Mouse (Mus musculus) brown adipose tissue, adult 24 weeks (tissue): ENCODE results near the gene Pink1. TPM values are rescaled to one million over a fixed set of nuclear protein-coding genes. Genes with fewer than 3 reads are reported as not detected.

Experiments used
- H3K27ac ChIP-seq: fragments of 200-500 bp; replicated peaks from 2 replicates; pipeline ENCODE4 v1.5.1; 2012; ENCODE audit warnings: low read depth, mild to moderate bottlenecking, low read length
- H3K4me1 ChIP-seq: fragments of 200-500 bp; 2 replicates; pipeline ENCODE4 v1.6.1; 2012; ENCODE audit warnings: low read length, mixed read lengths; ENCODE audit not compliant: control insufficient read depth, insufficient read depth, insufficient read length
- H3K4me3 ChIP-seq: fragments of 200-500 bp; 2 replicates; pipeline ENCODE4 v1.5.1; 2012; ENCODE audit warnings: low read depth, mild to moderate bottlenecking, low read length, moderate library complexity; ENCODE audit not compliant: insufficient read depth
- polyA plus RNA-seq: library from polyadenylated mRNA; stranded (reverse); fragments of >200 nt; gene quantifications from 2 replicates; pipeline ENCODE4 v1.2.4, GENCODE M21; 2012; ENCODE audit not compliant: missing spikeins, insufficient read depth, insufficient read length

Gene Pink1
- polyA plus RNA-seq = 208 and 227 TPM in 2 replicates

- H3K27ac ChIP-seq = peak within 1 kb of the TSS; percentile 92
- H3K4me1 ChIP-seq = 0 out of 2 replicates have a peak, but pooled peaks cover 5% of the 10 kb centered on the region
- H3K4me3 ChIP-seq = peak within 1 kb of the TSS; percentile 99
Observed at GRCm38 (mm10) chr4:138326077-138326695, at the start of gene Pink1. TSS of gene Pink1 (minus strand) at chr4:138326307.

GRCm38 (mm10) chr4:138375117-138375516 is 49.0 kb upstream of the Pink1 start:
- no peak overlapping the region for H3K4me3 ChIP-seq
- no peak overlapping the region for H3K27ac ChIP-seq
- no peaks in the 10 kb centered on the region for H3K4me1 ChIP-seq

DNA sequence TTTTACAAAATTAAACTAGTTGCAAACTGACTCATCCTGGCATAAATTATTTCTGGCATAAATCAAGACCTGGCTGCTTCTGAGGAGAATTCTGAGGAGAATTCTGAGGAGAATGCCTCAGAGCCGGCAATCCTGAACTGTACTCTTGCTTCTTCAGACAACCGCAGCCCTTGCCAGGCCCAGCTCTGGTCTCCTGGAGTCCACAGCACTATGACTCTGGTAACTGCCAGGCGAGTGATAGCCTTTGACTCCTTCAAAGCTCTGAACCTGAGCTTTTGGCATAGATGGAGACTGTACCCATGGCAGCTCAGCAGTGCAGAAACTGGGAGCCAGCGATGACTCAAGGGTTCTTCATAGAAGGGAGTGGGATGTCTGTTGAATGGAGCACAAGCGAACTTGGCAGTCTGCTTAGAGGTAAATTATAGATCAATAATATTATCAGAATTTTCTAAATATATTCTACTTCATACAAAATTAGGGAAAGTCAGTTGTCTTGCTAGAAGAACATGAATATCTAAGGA is 44.9 kb upstream of the Pink1 start:
- H3K4me1 ChIP-seq = peaks cover 6% of the 10 kb centered on the region
- H3K27ac ChIP-seq = no peak overlapping the region
- no peak overlapping the region for H3K4me3 ChIP-seq

DNA sequence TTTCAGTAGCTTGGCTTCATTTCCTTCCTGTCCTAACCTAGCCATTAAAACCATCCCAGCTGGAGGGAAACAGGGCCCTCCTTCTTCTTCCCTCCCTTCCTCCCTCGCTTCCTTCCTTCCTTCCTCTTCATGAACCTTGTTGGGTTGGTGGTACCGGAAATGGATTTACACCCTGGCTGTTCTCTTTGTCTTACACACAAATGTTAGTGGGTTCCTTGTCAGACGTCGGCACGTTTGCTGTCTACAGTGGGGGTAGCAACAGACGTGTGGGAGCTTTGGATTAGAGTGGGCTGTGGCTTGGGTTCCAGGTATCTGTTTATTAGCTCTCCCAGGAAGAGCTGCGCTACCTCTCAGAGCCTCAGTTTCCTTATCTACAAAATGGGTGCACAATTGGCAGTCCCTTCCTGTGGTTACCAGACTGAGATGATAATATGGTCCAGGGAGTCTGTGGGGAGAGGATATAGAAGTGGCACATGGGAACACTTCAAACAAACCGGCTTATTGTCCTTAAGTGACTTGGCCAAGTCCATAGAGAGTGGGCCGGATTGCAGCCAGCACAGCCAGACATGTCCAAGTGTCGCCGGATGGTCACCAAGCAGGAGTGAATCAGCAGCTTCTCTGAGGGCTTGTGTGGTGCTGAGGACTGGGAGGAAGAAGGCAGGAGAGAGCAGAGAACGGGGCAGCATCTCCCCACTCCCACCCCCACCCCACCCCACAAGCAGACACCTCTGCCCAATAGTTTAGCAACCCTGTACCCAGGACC is 42.6 kb upstream of the Pink1 start:
- Histone ChIP-seq H3K4me3 (no peak overlapping the region), H3K27ac (peak overlapping the region; percentile 35), H3K4me1 (peaks cover 6% of the 10 kb centered on the region)

DNA sequence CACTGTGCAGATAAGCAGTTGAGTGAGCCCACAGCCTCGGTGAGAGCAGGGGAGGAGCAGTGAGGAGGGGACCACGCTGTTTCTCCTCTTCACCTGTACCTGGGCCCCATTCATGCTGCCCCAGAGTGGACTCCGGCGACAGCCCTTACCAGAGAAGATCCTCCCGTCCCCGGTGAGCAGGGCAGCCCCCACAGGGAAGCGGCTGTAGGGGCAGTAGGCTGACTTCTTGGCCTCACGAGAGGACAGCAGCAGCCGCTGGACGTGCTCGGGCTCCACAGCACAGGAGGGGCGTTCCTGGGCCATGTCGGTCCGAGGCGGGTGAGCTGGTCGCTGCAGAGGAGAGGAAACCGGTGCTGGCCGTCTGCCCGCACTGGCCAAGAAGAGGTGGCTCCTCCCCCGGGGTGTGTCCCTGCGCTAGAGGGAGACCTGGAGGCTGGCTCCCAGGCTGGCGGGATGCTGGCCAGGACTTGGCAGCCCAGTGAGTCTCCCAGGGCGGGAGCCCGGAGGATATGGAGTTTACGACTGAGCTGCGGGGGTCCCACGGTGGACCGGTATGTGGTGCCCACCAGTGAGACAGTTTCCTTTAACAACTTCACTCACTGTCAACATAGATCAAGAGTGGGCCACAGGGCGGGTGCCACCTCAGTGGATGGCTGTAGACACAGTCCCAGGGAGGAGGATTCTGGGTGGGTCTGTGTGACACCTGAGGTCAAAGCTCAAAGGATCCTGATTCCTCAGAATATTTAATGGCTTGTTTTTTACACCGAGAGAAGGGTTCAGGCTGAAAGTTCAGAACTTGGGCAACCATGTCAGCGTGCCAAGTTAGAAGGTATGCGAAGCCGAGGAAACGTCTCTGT is 41.8 kb upstream of the Pink1 start, which contains the start of gene Cda:
Cda (minus strand) TSS at position 352 of the 857 bp plus-strand sequence.
- Histone ChIP-seq H3K27ac (peak within 1 kb of the TSS; percentile 70), H3K4me3 (peak within 1 kb of the TSS; percentile 48), H3K4me1 (peaks cover 6% of the 10 kb centered on the region)

DNA sequence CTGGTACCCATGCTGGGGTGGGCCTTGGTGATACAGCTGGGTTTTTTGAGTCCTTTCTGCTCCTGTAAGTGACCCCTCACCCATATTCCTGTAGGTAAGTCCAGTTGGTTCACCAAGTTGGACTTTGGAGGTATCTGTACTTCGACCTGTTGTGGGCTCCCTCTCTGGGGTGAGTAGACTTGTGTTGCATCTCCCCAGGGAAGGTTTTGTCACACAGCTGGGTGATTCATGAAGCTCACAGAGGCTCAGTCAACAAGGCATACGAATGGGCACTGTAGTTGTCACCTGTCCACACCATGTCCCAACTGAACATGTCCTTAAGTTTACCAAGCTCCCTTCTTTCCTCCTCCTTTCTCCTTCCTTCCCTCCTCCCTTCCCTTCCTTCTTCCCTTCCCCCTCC is 40.5 kb upstream of the Pink1 start:
- Histone ChIP-seq H3K4me3 (no peak overlapping the region), H3K27ac (no peak overlapping the region), H3K4me1 (peaks cover 6% of the 10 kb centered on the region)

DNA sequence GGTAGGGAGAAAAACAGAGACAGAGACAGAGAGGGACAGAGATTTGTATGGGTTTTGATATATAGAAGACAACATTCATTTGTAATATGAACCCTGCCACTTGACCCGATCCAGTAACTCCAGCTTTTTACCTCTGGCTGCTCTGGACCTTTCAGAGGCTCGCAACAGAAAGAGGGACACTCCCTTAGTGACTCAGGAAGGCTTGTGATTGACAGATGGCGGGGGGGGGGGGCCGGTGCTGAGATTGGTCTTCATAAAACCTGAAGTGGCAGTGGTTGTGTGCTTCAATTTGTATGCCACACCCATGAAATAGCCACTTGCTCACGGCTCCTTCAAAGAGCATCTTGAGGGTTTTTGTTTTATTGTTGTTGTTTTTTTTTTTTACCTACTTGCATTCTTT is 37.4 kb upstream of the Pink1 start:
- H3K4me1 ChIP-seq = peaks cover 4% of the 10 kb centered on the region
- H3K27ac ChIP-seq = no peak overlapping the region
- H3K4me3 ChIP-seq = no peak overlapping the region

- Histone ChIP-seq H3K4me3 (no peak overlapping the region), H3K4me1 (no peaks in the 10 kb centered on the region), H3K27ac (no peak overlapping the region)
Observed at GRCm38 (mm10) chr4:138362883-138363282, 36.8 kb upstream of the Pink1 start.

- Histone ChIP-seq H3K4me1 (no peaks in the 10 kb centered on the region), H3K4me3 (no peak overlapping the region), H3K27ac (no peak overlapping the region)
Observed at GRCm38 (mm10) chr4:138361370-138361821, 35.3 kb upstream of the Pink1 start.

DNA sequence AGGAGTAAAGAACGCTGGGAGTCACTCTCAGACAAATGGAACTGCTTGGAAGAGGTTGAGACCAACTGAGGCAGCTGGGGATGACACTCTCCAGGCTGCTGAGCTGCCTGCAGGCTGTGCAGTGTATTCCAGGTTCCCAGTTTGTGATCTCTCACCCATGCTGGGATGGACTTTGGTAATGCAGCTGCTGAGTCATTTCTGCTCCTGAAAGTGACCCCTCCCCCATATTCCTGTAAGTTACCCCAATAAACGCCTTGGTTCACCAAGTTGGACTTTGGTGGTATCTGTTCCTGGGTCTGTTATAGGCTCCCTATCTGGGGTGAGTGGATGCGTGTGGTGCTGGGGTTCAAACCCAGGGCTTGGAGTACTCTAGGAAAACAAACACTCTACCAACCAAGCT is 32.1 kb upstream of the Pink1 start:
- Histone ChIP-seq H3K4me1 (no peaks in the 10 kb centered on the region), H3K4me3 (no peak overlapping the region), H3K27ac (no peak overlapping the region)

- Histone ChIP-seq H3K4me3 (no peak overlapping the region), H3K4me1 (no peaks in the 10 kb centered on the region), H3K27ac (no peak overlapping the region)
Observed at GRCm38 (mm10) chr4:138356551-138356950, 30.4 kb upstream of the Pink1 start.

DNA sequence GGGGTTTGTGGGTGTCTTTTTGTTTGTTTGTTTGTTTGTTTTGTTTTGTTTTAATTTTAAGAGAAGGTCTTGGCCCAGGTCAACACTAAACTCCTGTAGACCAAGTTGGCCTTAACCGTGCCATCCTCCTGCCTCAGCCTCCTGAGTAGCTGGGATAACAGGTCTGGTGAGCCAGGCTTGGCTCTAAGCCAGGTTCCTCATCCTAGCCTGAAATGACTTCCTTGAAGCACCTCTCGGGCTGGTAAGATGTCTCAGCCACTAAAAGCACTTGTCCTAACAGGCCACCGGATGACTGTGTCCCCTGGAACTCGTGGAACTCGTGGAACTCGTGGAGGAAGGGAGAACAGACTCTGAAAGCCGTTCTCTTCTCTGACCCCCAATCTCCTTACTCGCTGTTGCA is 30.0 kb upstream of the Pink1 start:
- no peaks in the 10 kb centered on the region for H3K4me1 ChIP-seq

DNA sequence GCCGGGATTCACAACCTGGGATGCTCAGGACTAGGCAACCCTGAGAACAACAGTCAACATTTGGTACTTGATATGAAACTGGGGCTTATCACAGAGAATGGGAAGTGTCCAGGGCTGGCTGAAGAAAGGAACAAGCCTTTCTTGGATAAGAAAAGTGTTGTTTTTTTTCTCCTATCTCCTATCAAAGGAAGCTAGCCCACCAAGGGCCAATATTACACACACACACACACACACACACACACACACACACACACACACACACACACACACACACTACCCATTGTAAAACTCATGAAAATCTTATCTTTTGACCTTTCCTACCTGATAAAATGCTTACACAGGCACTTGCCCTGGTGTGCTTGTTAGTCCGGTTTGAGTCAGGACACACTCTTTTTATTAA is 29.4 kb upstream of the Pink1 start:
- H3K4me3 ChIP-seq = no peak overlapping the region
- H3K27ac ChIP-seq = no peak overlapping the region
- H3K4me1 ChIP-seq = no peaks in the 10 kb centered on the region

More for the DNA sequence above, 30.0 kb upstream of the Pink1 start:
- no peak overlapping the region for H3K4me3 ChIP-seq
- no peak overlapping the region for H3K27ac ChIP-seq

DNA sequence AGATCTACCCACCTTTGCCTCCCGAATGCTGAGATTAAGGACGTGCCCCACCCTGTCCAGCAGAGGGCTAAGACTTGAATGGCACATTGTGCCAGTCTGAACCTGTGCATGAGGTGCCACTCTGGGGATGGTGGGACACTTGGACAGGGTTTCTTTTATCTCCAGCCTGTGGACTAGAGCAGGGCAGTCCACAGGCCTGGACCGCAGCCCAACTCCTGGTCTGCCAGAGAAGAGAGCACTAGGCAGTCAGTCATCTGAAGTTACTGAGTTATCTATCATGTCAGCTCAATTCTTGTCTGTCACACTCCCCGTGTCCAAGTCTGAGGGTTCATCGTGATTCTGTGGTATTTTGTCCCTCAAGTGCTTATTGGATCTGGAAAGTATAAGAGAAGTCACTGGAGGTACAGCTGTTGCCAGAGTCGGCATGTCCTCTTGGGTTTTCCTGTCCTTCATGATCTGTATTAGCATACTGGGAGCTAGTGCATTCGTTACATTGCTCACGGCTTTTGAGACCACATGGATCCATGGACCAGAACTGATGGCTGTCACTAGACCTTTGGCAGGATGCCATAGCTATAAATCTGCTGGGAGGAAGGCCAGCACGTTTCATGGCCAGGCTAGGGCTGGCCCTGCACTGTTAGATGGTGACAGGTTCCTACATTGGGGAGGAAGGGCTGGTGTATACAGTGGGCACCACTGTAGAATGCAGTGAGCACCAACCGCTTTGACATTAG is 27.5 kb upstream of the Pink1 start:
- Histone ChIP-seq H3K4me1 (no peaks in the 10 kb centered on the region), H3K4me3 (no peak overlapping the region), H3K27ac (no peak overlapping the region)
